Mouse (Mus musculus) heart, adult 8-10 months (tissue): ENCODE measurements around the gene Plppr5. TPM values are rescaled to one million over a fixed set of nuclear protein-coding genes. Genes with fewer than 3 reads are reported as not detected.

Experiments
- DNase-seq: peaks from one replicate; pipeline ENCODE4 v3.0.0; 2022; ENCODE audit warnings: low spot score
- total RNA-seq, 4 experiments: library from RNA; stranded (reverse); gene quantifications; 2 replicates each; pipeline ENCODE4 v1.2.4; 2022

Gene Plppr5
- total RNA-seq, result under 1 TPM; 0.09 to 0.28 (median 0.21) TPM

- no peak for DNase-seq
These were observed at the start of gene Plppr5 for GRCm38 (mm10) chr3:117574529-117575252. Gene Plppr5 (plus strand): TSS chr3:117574836.

GRCm38 (mm10) chr3:117549899-117550298 lies 24.7 kb upstream of the Plppr5 start:
- DNase-seq, result no peak

- no peak for DNase-seq
These were observed 24.1 kb upstream of the Plppr5 start for GRCm38 (mm10) chr3:117550526-117550925.

GRCm38 (mm10) chr3:117556972-117557371 lies 17.7 kb upstream of the Plppr5 start:
- DNase-seq, result no peak

- no peak for DNase-seq
These were observed 754 bp downstream of the Plppr5 start for GRCm38 (mm10) chr3:117575253-117575927.

GRCm38 (mm10) chr3:117575928-117576254 lies 1.3 kb downstream of the Plppr5 start:
- DNase-seq, result no peak

- DNase-seq, result no peak
These were observed 2.7 kb downstream of the Plppr5 start for GRCm38 (mm10) chr3:117577349-117577748.

- no peak for DNase-seq
These were observed 8.0 kb downstream of the Plppr5 start for GRCm38 (mm10) chr3:117582628-117583027.

GRCm38 (mm10) chr3:117602404-117602803 lies 27.8 kb downstream of the Plppr5 start:
- DNase-seq, result no peak

GRCm38 (mm10) chr3:117603458-117603857 lies 28.8 kb downstream of the Plppr5 start:
- no peak for DNase-seq

GRCm38 (mm10) chr3:117606383-117606782 lies 31.7 kb downstream of the Plppr5 start:
- DNase-seq, result no peak

- no peak for DNase-seq
These were observed 36.8 kb downstream of the Plppr5 start for GRCm38 (mm10) chr3:117611453-117611852.

GRCm38 (mm10) chr3:117614856-117615255 lies 40.2 kb downstream of the Plppr5 start:
- DNase-seq, result no peak

GRCm38 (mm10) chr3:117625257-117626001 lies 50.8 kb downstream of the Plppr5 start:
- no peak for DNase-seq

- DNase-seq, result no peak
These were observed 54.2 kb downstream of the Plppr5 start for GRCm38 (mm10) chr3:117628799-117629198.

GRCm38 (mm10) chr3:117630332-117630731 lies 55.7 kb downstream of the Plppr5 start:
- DNase-seq, result no peak

GRCm38 (mm10) chr3:117648612-117649011 lies 74.0 kb downstream of the Plppr5 start:
- no peak for DNase-seq

GRCm38 (mm10) chr3:117664316-117664715 lies 89.7 kb downstream of the Plppr5 start:
- DNase-seq, result no peak

GRCm38 (mm10) chr3:117679189-117679588 lies 104.6 kb downstream of the Plppr5 start:
- no peak for DNase-seq

GRCm38 (mm10) chr3:117684640-117685039 lies 110.0 kb downstream of the Plppr5 start:
- DNase-seq, result no peak

GRCm38 (mm10) chr3:117686036-117686435 lies 111.4 kb downstream of the Plppr5 start:
- DNase-seq, result no peak

- DNase-seq, result no peak
These were observed 112.0 kb downstream of the Plppr5 start for GRCm38 (mm10) chr3:117686648-117687047.

GRCm38 (mm10) chr3:117694736-117695135 lies 120.1 kb downstream of the Plppr5 start:
- DNase-seq, result no peak
